Mouse (Mus musculus) intestine, postnatal 0 days (tissue): Measurements from ENCODE around the gene Hoxb13. TPM values are rescaled to one million over a fixed set of nuclear protein-coding genes. Genes with fewer than 3 reads are reported as not detected.

ENCODE experiments used
- ATAC-seq: fragments of 200-750 bp; cut with Nextera tagmentation; 2 replicates; pipeline ENCODE4 v1.8.0; 2017; ENCODE audit warnings: mild to moderate bottlenecking, moderate TSS enrichment, moderate library complexity
- H3K27ac ChIP-seq: fragments of 300-500 bp; sonication (generic); 2 replicates; pipeline ENCODE4 v1.5.1; 2014; ENCODE audit warnings: mild to moderate bottlenecking, low read depth, low read length, moderate library complexity
- H3K27me3 ChIP-seq: fragments of 300-500 bp; sonication (generic); replicated peaks from 2 replicates; pipeline ENCODE4 v1.6.1; 2014; ENCODE audit warnings: low read length, mixed read lengths; ENCODE audit not compliant: control insufficient read depth, insufficient read depth
- H3K36me3 ChIP-seq: fragments of 300-500 bp; sonication (generic); 2 replicates; pipeline ENCODE4 v1.6.1; 2014; ENCODE audit warnings: mild to moderate bottlenecking, moderate library complexity; ENCODE audit not compliant: control insufficient read depth, insufficient read depth
- H3K4me1 ChIP-seq: fragments of 300-500 bp; sonication (generic); replicated peaks from 2 replicates; pipeline ENCODE4 v1.6.1; 2014; ENCODE audit warnings: antibody characterized with exemption, low read length, mixed read lengths; ENCODE audit not compliant: control insufficient read depth, insufficient read depth
- H3K4me2 ChIP-seq: fragments of 300-500 bp; sonication (generic); replicated peaks from 2 replicates; pipeline ENCODE4 v1.6.1; 2014; ENCODE audit warnings: low read depth, mild to moderate bottlenecking, moderate library complexity
- H3K4me3 ChIP-seq: fragments of 300-500 bp; sonication (generic); 2 replicates; pipeline ENCODE4 v1.5.1; 2014; ENCODE audit warnings: low read depth, low read length
- H3K9ac ChIP-seq: fragments of 300-500 bp; sonication (generic); 2 replicates; pipeline ENCODE4 v1.6.1; 2014; ENCODE audit warnings: mild to moderate bottlenecking, low read depth, low read length
- H3K9me3 ChIP-seq: fragments of 300-500 bp; sonication (generic); 2 replicates; pipeline ENCODE4 v1.6.1; 2016; ENCODE audit warnings: mixed run types; ENCODE audit not compliant: control insufficient read depth
- CTCF ChIP-seq: sonication (generic); IDR thresholded peaks from 2 replicates; pipeline ENCODE4 v1.5.1; 2016; ENCODE audit warnings: low read depth, mild to moderate bottlenecking, control low read depth, antibody characterized with exemption, moderate library complexity
- WGBS: fragments of 180-500 bp; shearing (Covaris S2); extraction: QIAGEN DNeasy Blood & Tissue Kit; methylation state at CpG from one replicate; pipeline ENCODE4 v1.1.7; 2014; 5-methylcytosine and 5-hydroxymethylcytosine counted together
- polyA plus RNA-seq: library from polyadenylated mRNA; unstranded; fragments of >200 nt; fragmentation: Nextera tagmentation; extraction: Ambion mirVana; gene quantifications from 2 replicates; pipeline ENCODE4 v1.2.1, GENCODE M21; 2015

The Hoxb13 gene
- polyA plus RNA-seq, 1 experiment from 2014 or later: not detected

- Histone ChIP-seq H3K27ac (no peak overlapping the region), H3K4me3 (no peak overlapping the region), H3K9me3 (no peaks in the 10 kb centered on the region), H3K9ac (no peak overlapping the region), H3K36me3 (no peaks in the 10 kb centered on the region), H3K27me3 (peaks cover 35% of the 10 kb centered on the region), H3K4me1 (no peaks in the 10 kb centered on the region), H3K4me2 (no peak overlapping the region)
- no peak for ATAC-seq
- 5% methylated on average over 12 of the region's 12 CpGs for WGBS
- TF ChIP-seq CTCF: peak; percentile 90
Observed at GRCm38 (mm10) chr11:96234906-96235305, 40.8 kb downstream of the Hoxb13 start.

GRCm38 (mm10) chr11:96240211-96240610 is 46.1 kb downstream of the Hoxb13 start:
- Histone ChIP-seq H3K9ac (no peak overlapping the region), H3K36me3 (no peaks in the 10 kb centered on the region), H3K4me3 (no peak overlapping the region), H3K9me3 (no peaks in the 10 kb centered on the region), H3K4me2 (no peak overlapping the region), H3K27ac (no peak overlapping the region), H3K27me3 (peaks cover 16% of the 10 kb centered on the region), H3K4me1 (no peaks in the 10 kb centered on the region)
- WGBS: 0% methylated on average over 7 of the region's 7 CpGs
- peak; percentile 87 for TF ChIP-seq CTCF
- no peak for ATAC-seq

Other genes with a start within 250 kb of the Hoxb13 start
- gene Igf2bp1, start 188.4 kb upstream of the Hoxb13 start, polyA plus RNA-seq: 5.2 and 7.4 TPM in 2 replicates
- 142 and 149 TPM in 2 replicates for gene Gip, start 169.8 kb upstream of the Hoxb13 start, polyA plus RNA-seq
- 91.8 and 99.2 TPM in 2 replicates for gene Snf8, start 159.4 kb upstream of the Hoxb13 start, polyA plus RNA-seq
- 24.8 and 25.0 TPM in 2 replicates for gene Ube2z, start 128.9 kb upstream of the Hoxb13 start, polyA plus RNA-seq
- 1,112 and 1,236 TPM in 2 replicates for gene Atp5g1, start 118.6 kb upstream of the Hoxb13 start, polyA plus RNA-seq
- not detected in 2 replicates for gene Calcoco2, start 82.4 kb upstream of the Hoxb13 start, polyA plus RNA-seq
- gene Ttll6, start 60.5 kb upstream of the Hoxb13 start, polyA plus RNA-seq: 0.10 TPM in 1 of 2 replicates, not detected in the other
- 0.37 and 1.5 TPM in 2 replicates for gene Hoxb9, start 77.1 kb downstream of the Hoxb13 start, polyA plus RNA-seq
- gene Hoxb8, start 87.6 kb downstream of the Hoxb13 start, polyA plus RNA-seq: 1.0 and 1.1 TPM in 2 replicates
- 7.6 and 8.5 TPM in 2 replicates for gene Hoxb7, start 92.3 kb downstream of the Hoxb13 start, polyA plus RNA-seq
- gene Hoxb6, start 98.2 kb downstream of the Hoxb13 start, polyA plus RNA-seq: 5.7 and 6.4 TPM in 2 replicates
- 14.7 and 15.8 TPM in 2 replicates for gene Hoxb5, start 109.0 kb downstream of the Hoxb13 start, polyA plus RNA-seq
- gene Hoxb4, start 124.0 kb downstream of the Hoxb13 start, polyA plus RNA-seq: 1.1 and 1.5 TPM in 2 replicates
- gene Hoxb3, start 129.0 kb downstream of the Hoxb13 start, polyA plus RNA-seq: 1.1 and 1.3 TPM in 2 replicates
- gene Hoxb2, start 156.2 kb downstream of the Hoxb13 start, polyA plus RNA-seq: 8.4 and 9.4 TPM in 2 replicates
- gene Hoxb1, start 171.4 kb downstream of the Hoxb13 start, polyA plus RNA-seq: not detected in 2 replicates